Mouse (Mus musculus) heart, embryonic 15.5 days (tissue): ENCODE results near the gene Ndufb10. TPM values are rescaled to one million over a fixed set of nuclear protein-coding genes. Genes with fewer than 3 reads are reported as not detected.
"Not testable (repeated sequence)": the region's sequence is repeated elsewhere in the genome, so short reads cannot be mapped to it uniquely, and the experiment has no call there.

Experiments used
- ATAC-seq: fragments of 200-750 bp; cut with Nextera tagmentation; replicated peaks from 2 replicates; pipeline ENCODE4 v1.8.0; 2017; ENCODE audit warnings: low read depth, moderate TSS enrichment; ENCODE audit not compliant: insufficient number of reproducible peaks, insufficient read depth, low FRiP score
- H3K27ac ChIP-seq: fragments of 300-500 bp; sonication (generic); 2 replicates; pipeline ENCODE4 v1.5.1; 2015; ENCODE audit warnings: mild to moderate bottlenecking, inconsistent platforms
- H3K27me3 ChIP-seq: fragments of 300-500 bp; sonication (generic); 2 replicates; pipeline ENCODE4 v1.6.1; 2015; ENCODE audit warnings: inconsistent platforms
- H3K36me3 ChIP-seq: fragments of 300-500 bp; sonication (generic); 2 replicates; pipeline ENCODE4 v1.6.1; 2015; ENCODE audit warnings: mild to moderate bottlenecking, inconsistent platforms
- H3K4me1 ChIP-seq: fragments of 300-500 bp; sonication (generic); replicated peaks from 2 replicates; pipeline ENCODE4 v1.6.1; 2015; ENCODE audit warnings: inconsistent platforms
- H3K4me2 ChIP-seq: fragments of 300-500 bp; sonication (generic); 2 replicates; pipeline ENCODE4 v1.6.1; 2015; ENCODE audit warnings: inconsistent platforms, mild to moderate bottlenecking, moderate library complexity
- H3K4me3 ChIP-seq: fragments of 300-500 bp; sonication (generic); 2 replicates; pipeline ENCODE4 v1.5.1; 2015; ENCODE audit warnings: mild to moderate bottlenecking, inconsistent platforms
- H3K9ac ChIP-seq: fragments of 300-500 bp; sonication (generic); 2 replicates; pipeline ENCODE4 v1.6.1; 2015; ENCODE audit warnings: mild to moderate bottlenecking, inconsistent platforms
- H3K9me3 ChIP-seq: fragments of 300-500 bp; sonication (generic); replicated peaks from 2 replicates; pipeline ENCODE4 v1.6.1; 2016; ENCODE audit warnings: inconsistent platforms
- WGBS: fragments of 180-500 bp; shearing (Covaris S2); methylation state at CpG from one replicate; pipeline ENCODE4 v1.1.7; 2015; ENCODE audit warnings: mixed read lengths; 5-methylcytosine and 5-hydroxymethylcytosine counted together
- polyA plus RNA-seq: library from polyadenylated mRNA; unstranded; fragments of >200 nt; fragmentation: Nextera tagmentation; extraction: Ambion mirVana; gene quantifications from 2 replicates; pipeline ENCODE4 v1.2.1, GENCODE M21; 2015

Gene Ndufb10
- polyA plus RNA-seq, 1 experiment from 2014 or later = 528 TPM

DNA sequence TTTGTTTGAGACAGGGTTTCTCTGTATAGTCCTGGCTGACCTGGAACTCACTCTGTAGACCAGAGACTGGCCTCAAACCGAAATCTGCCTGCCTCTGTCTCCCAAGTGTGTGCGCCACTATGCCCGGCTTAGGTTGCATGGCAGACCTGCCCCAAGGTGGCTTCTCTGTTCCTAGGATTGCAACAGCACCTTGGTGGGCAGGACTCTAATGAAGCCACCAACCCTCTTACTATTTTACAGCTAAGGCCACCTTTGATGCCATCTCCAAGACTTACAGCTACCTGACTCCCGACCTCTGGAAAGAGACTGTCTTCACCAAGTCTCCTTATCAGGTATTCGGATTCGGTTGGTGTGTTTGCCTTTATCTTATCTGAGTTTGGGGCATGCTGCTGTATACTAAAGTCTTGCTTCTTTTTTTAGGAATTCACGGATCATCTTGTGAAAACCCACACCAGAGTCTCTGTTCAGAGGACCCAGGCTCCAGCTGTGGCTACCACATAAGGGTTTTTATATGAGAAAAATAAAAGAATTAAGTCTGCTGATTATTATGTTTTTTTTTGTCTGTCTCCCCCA, 2.8 kb downstream of the Ndufb10 start:
- not testable (repeated sequence) for ATAC-seq

DNA sequence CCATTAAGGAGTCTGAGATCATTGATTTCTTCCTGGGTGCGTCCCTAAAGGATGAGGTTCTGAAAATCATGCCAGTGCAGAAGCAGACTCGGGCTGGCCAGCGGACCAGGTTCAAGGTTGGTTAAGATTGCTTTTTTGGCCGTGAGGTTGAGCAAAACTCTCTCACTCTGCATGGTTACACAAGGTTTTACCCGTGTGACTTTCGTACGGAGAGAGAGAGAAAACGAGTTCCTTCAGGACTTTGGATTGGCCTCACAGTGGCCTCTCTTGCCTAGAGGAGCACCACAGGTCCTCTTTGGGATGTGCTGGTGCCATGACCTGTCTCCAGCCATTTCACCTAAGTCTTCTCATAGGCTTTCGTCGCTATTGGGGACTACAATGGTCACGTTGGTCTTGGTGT, 3.7 kb downstream of the Ndufb10 start:
- H3K27me3 ChIP-seq, ATAC-seq, H3K9me3 ChIP-seq: not testable (repeated sequence)
- Histone ChIP-seq H3K27ac (peak overlapping the region; percentile 77; the same call in 1 of the 2 replicates), H3K36me3 (peaks cover 19% of the 10 kb centered on the region), H3K4me2 (peak overlapping the region; percentile 70), H3K9ac (peak overlapping the region; percentile 83), H3K4me3 (peak overlapping the region; percentile 89), H3K4me1 (peaks cover 34% of the 10 kb centered on the region)
- WGBS = under 1% methylated on average over 11 of the region's 11 CpGs

More for the DNA sequence above, 2.8 kb downstream of the Ndufb10 start:
- not testable (repeated sequence) for H3K27me3 ChIP-seq, H3K9me3 ChIP-seq, H3K27ac ChIP-seq
- WGBS = 28% methylated on average over 7 of the region's 7 CpGs
- Histone ChIP-seq H3K4me2 (peak overlapping the region; percentile 70), H3K9ac (peak overlapping the region; percentile 56), H3K36me3 (peaks cover 19% of the 10 kb centered on the region), H3K4me3 (peak overlapping the region; percentile 89), H3K4me1 (peaks cover 34% of the 10 kb centered on the region)

DNA sequence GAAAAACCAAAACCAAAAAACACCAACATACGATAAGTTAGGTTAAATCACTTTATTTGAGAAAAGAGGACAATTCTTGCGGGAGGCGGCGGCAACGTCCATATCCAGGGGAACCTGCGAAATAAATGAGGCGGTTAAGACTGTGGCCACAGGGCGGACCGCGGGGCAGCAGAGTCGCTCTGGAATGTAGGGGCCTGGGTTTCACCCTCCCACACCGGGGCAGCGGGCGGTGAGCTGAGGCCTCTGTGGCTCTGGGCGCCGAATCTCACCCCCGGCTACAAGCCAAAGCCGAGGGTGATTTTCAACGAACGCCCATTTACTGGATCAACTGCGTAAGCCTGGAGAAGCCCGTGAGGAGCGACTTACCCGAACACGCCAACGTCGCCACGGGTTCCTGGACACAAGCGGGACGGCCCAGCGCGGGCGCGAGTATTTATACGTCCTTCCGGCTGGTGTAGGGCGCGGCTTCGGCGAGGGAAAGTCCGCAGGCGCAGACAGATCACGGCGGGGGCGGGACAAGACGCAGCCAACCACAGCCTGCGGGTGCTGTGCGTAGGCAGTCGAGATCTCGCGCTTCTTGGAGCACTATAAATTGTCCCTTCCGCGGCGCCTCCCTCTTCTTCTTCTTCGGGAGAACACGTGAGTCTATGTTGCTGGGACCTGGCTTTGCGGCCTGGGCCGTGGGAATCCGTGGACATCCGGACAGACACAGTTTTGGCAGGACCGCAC, 4.6 kb downstream of the Ndufb10 start:
- ATAC-seq = peak; percentile 98
- WGBS = under 1% methylated on average over 61 of the region's 61 CpGs

DNA sequence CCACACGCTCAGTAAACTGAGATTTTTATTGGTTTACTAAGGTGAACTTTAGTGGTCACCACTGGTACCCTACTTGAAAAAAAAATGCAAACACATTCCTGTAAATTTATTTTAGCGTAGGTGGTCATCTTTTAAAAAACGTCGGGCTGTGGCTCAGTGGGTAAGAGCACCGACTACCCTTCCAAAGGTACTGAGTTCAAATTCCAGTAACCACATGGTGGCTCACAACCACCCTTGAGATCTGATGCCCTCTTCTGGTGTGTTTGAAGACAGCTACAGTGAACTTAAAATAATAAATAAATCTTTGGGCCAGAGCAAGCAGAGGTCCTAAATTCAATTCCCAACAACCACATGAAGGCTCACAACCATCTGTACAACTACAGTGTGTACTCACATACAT, 5.3 kb downstream of the Ndufb10 start:
- Histone ChIP-seq H3K4me3 (peak overlapping the region; percentile 89), H3K36me3 (peaks cover 19% of the 10 kb centered on the region), H3K27ac (peak overlapping the region; percentile 90; the same call in 1 of the 2 replicates), H3K4me2 (peak overlapping the region; percentile 64), H3K4me1 (peaks cover 30% of the 10 kb centered on the region), H3K9ac (peak overlapping the region; percentile 92)
- ATAC-seq, H3K27me3 ChIP-seq, H3K9me3 ChIP-seq: not testable (repeated sequence)
- WGBS = 56% methylated on average over 5 of the region's 5 CpGs

More for the DNA sequence above, 4.6 kb downstream of the Ndufb10 start:
- H3K4me2 ChIP-seq = peak overlapping the region; percentile 70
- no peaks in the 10 kb centered on the region for H3K27me3 ChIP-seq
- H3K9ac ChIP-seq = peak overlapping the region; percentile 92
- peaks cover 33% of the 10 kb centered on the region for H3K4me1 ChIP-seq
- H3K4me3 ChIP-seq = peak overlapping the region; percentile 89
- H3K36me3 ChIP-seq = peaks cover 19% of the 10 kb centered on the region
- H3K9me3 ChIP-seq = no peaks in the 10 kb centered on the region
- H3K27ac ChIP-seq = peak overlapping the region; percentile 90

- Histone ChIP-seq H3K36me3 (peaks cover 19% of the 10 kb centered on the region), H3K27me3 (no peaks in the 10 kb centered on the region), H3K4me1 (peaks cover 25% of the 10 kb centered on the region), H3K9ac (no peak within 1 kb of the TSS), H3K27ac (no peak within 1 kb of the TSS), H3K4me3 (peak within 1 kb of the TSS; percentile 89), H3K9me3 (no peaks in the 10 kb centered on the region), H3K4me2 (peak within 1 kb of the TSS; percentile 64)
- no peak for ATAC-seq
- 77% methylated on average over 4 of the region's 4 CpGs for WGBS
These were observed 6.3 kb downstream of the Ndufb10 start, which contains the start of the genes Rnf151 and Rps2 for GRCm38 (mm10) chr17:24717943-24718342. Gene Rnf151, minus strand, starts transcription at chr17:24718063. Gene Rps2, plus strand, starts transcription at chr17:24718116.

- no peak for ATAC-seq
- Histone ChIP-seq H3K36me3 (peaks cover 5% of the 10 kb centered on the region; the same call in 1 of the 2 replicates), H3K4me1 (peaks cover 8% of the 10 kb centered on the region), H3K4me3 (no peak overlapping the region), H3K27me3 (no peaks in the 10 kb centered on the region), H3K9me3 (no peaks in the 10 kb centered on the region), H3K4me2 (no peak overlapping the region), H3K9ac (no peak overlapping the region), H3K27ac (no peak overlapping the region)
- WGBS = 92% methylated on average over 15 of the region's 15 CpGs
These were observed 8.1 kb downstream of the Ndufb10 start for GRCm38 (mm10) chr17:24716166-24716682.

GRCm38 (mm10) chr17:24715556-24715955, 8.7 kb downstream of the Ndufb10 start:
- WGBS = 83% methylated on average over 6 of the region's 6 CpGs
- H3K36me3 ChIP-seq = 0 out of 2 replicates have a peak, but pooled peaks cover 3% of the 10 kb centered on the region
- no peak overlapping the region for H3K9ac ChIP-seq
- no peaks in the 10 kb centered on the region for H3K9me3 ChIP-seq
- no peaks in the 10 kb centered on the region for H3K27me3 ChIP-seq
- no peak overlapping the region for H3K4me2 ChIP-seq
- H3K4me1 ChIP-seq = peaks cover 6% of the 10 kb centered on the region
- H3K4me3 ChIP-seq = no peak overlapping the region
- ATAC-seq = no peak
- no peak overlapping the region for H3K27ac ChIP-seq

GRCm38 (mm10) chr17:24708646-24709045, 15.6 kb downstream of the Ndufb10 start:
- WGBS = 32% methylated on average over 2 of the region's 2 CpGs
- Histone ChIP-seq H3K4me3 (peak overlapping the region; percentile 81; the same call in 1 of the 2 replicates), H3K4me1 (peaks cover 18% of the 10 kb centered on the region), H3K27me3 (no peaks in the 10 kb centered on the region), H3K36me3 (peaks cover 11% of the 10 kb centered on the region), H3K9me3 (no peaks in the 10 kb centered on the region), H3K9ac (no peak overlapping the region), H3K27ac (no peak overlapping the region), H3K4me2 (peak overlapping the region; percentile 84)
- ATAC-seq = no peak

DNA sequence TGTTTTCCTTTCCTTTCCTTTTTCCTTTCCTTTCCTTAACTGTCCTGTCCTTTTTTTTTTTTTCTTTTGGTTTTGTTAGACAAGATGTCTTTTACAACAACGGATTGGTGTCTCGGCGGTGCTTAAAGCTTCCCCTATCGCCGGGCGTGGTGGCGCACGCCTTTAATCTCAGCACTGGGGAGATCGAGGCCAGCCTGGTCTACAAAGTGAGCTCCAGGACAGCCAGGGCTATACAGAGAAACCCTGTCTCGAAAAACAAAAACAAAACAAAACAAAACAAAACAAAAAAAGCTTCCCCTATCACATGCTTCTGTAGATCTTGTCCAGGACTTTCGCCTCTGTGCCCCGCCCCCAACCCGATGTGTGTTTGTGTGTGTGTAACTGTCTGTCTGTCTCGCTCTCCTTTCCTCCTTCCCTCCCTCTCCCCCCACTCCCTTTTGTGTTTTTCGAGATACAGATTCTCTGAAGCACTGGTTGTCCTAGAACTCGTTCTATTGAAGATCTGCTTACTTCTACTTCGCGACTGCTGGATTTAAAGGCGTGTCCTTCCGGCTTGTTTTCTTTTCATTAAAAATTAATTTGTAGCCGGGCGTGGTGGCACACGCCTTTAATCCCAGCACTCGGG, 16.4 kb downstream of the Ndufb10 start:
- 3% methylated on average over 24 of the region's 24 CpGs for WGBS
- Histone ChIP-seq H3K4me1 (peaks cover 18% of the 10 kb centered on the region), H3K27ac (peak overlapping the region; percentile 91), H3K4me2 (peak overlapping the region; percentile 84), H3K27me3 (no peaks in the 10 kb centered on the region), H3K36me3 (peaks cover 15% of the 10 kb centered on the region), H3K4me3 (peak overlapping the region; percentile 81), H3K9ac (peak overlapping the region; percentile 77), H3K9me3 (no peaks in the 10 kb centered on the region)
- ATAC-seq = no peak

DNA sequence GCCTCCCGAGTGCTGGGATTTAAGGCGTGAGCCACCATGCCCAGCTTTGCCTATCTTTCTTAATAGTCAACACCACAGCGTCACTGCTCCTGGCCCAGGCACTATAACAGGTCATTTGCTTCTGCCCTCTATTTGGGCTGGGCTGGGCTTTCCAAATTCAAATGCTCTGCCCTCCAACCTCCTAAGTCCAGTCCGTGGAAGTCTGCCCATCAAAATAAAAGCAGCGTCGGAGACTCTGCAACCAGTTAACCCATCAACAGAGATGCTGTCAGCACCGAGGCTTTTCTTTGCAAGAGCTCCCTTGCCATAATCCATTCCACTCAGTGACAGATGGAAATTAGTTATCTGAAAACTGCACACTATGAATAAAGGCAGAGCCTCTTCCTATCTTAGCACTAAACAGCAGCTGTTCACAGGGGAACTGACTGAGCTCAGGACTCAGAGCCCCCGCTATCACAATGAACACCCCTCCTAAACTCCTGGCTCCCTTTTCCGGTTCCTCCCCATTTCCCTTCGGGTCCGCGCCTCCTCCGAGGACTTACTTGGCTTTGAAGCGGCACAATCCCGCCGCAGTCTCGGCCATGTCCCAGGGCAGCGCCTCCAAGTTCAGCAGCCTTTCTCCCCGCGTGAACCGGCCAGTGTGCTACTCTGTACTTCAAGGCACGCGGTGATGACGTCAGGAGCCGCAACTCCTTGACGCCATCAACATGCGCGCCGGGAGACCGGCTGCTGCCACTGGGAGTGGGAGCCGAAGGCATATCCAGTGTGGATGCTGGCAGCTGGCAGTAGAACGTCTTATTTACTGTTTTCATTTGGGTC, 17.1 kb downstream of the Ndufb10 start, which contains the start of gene Tbl3:
Tbl3 (minus strand) TSS at position 679 of the 819 bp plus-strand sequence.
- Histone ChIP-seq H3K27me3 (no peaks in the 10 kb centered on the region), H3K9ac (peak within 1 kb of the TSS; percentile 77), H3K27ac (peak within 1 kb of the TSS; percentile 91), H3K4me3 (peak within 1 kb of the TSS; percentile 81), H3K36me3 (peaks cover 22% of the 10 kb centered on the region), H3K4me1 (peaks cover 18% of the 10 kb centered on the region), H3K9me3 (no peaks in the 10 kb centered on the region), H3K4me2 (peak within 1 kb of the TSS; percentile 84)
- peak; percentile 81 for ATAC-seq
- WGBS = 3% methylated on average over 32 of the region's 32 CpGs
